Mouse (Mus musculus) cerebellum, adult 2 months (tissue): ENCODE data around the gene Plet1.

ENCODE experiments used
- CTCF ChIP-seq: fragments of 200-500 bp; IDR thresholded peaks from 2 replicates; pipeline ENCODE4 v1.5.1; 2011; ENCODE audit warnings: low read depth, mild to moderate bottlenecking, control low read depth, low read length, moderate library complexity, borderline replicate concordance; ENCODE audit not compliant: insufficient read depth
- POLR2A ChIP-seq: fragments of 200-500 bp; IDR thresholded peaks from 2 replicates; pipeline ENCODE4 v1.6.1; 2011; ENCODE audit warnings: low read length, control low read depth, borderline replicate concordance; ENCODE audit not compliant: insufficient read depth

GRCm38 (mm10) chr9:50449048-50449447 is 45.3 kb upstream of the Plet1 start:
- TF ChIP-seq POLR2A, result no peak
- no peak for TF ChIP-seq CTCF
